Comparison of ENCODE assay signal across 11 mouse cellular contexts in genomic region chr6:52443112-52443984, GRCm38 (mm10).
DNase-seq lines count a peak whose midpoint lies in the region; ATAC-seq lines count a peak whose summit lies in the region.
"Had no signal": no experiment of that assay in that cellular context is flagged by ENCODE, and none has a peak within 500 bp of the region (broad histone marks: within the 10 kb centered on the region; RNA-seq: fewer than 3 reads in every experiment).

No protein-coding gene starts in this region.

- WGBS in heart, embryonic 16.5 days = 45% methylated on average over 24 of the region's 24 CpGs
- WGBS in embryonic facial prominence, embryonic 10.5 days = 35% methylated on average over 24 of the region's 24 CpGs
- WGBS in hindbrain, embryonic 15.5 days = 41% methylated on average over 24 of the region's 24 CpGs
- 31% methylated on average over 24 of the region's 24 CpGs for WGBS in midbrain, embryonic 16.5 days
- 50% methylated on average over 24 of the region's 24 CpGs for WGBS in liver, embryonic 12.5 days (ENCODE audit: insufficient replicate concordance)

- no peak for DNase-seq in heart, adult 8-10 months (ENCODE audit: low spot score)
- DNase-seq in embryonic facial prominence, embryonic 10.5 days (ENCODE audit: low spot score) = no peak
- DNase-seq in liver = no peak
- DNase-seq in cerebellum, adult 11-12 months = no peak

- H3K27ac ChIP-seq in heart, embryonic 16.5 days (ENCODE audit: low read length) = no peak overlapping the region
- H3K27ac ChIP-seq in embryonic facial prominence, embryonic 10.5 days (replicated peaks) = no peak overlapping the region
- H3K27ac ChIP-seq in hindbrain, embryonic 15.5 days (replicated peaks) = no peak overlapping the region
- H3K27ac ChIP-seq in midbrain, embryonic 16.5 days (ENCODE audit: low read length) = no peak overlapping the region
- no peak overlapping the region for H3K27ac ChIP-seq in liver, embryonic 12.5 days
- H3K27ac ChIP-seq: liver, embryonic 14.5 days had no signal

- H3K9me3 ChIP-seq in heart, embryonic 16.5 days (replicated peaks; ENCODE audit: control insufficient read depth, low read length) = no peaks in the 10 kb centered on the region
- no peaks in the 10 kb centered on the region for H3K9me3 ChIP-seq in embryonic facial prominence, embryonic 10.5 days
- no peaks in the 10 kb centered on the region for H3K9me3 ChIP-seq in hindbrain, embryonic 15.5 days
- H3K9me3 ChIP-seq in midbrain, embryonic 16.5 days (replicated peaks; ENCODE audit: control insufficient read depth, low read length, poor library complexity, severe bottlenecking) = no peaks in the 10 kb centered on the region
- no peaks in the 10 kb centered on the region for H3K9me3 ChIP-seq in liver, embryonic 12.5 days (replicated peaks)
- H3K9me3 ChIP-seq: G1E had no signal

- peaks cover 13% of the 10 kb centered on the region for H3K4me1 ChIP-seq in heart, embryonic 16.5 days (ENCODE audit: control insufficient read depth, insufficient read depth, low read length)
- H3K4me1 ChIP-seq in embryonic facial prominence, embryonic 10.5 days = peaks cover 9% of the 10 kb centered on the region
- peaks cover 5% of the 10 kb centered on the region; the same call in 1 of the 2 replicates for H3K4me1 ChIP-seq in hindbrain, embryonic 15.5 days (replicated peaks)
- peaks cover 8% of the 10 kb centered on the region; the same call in 1 of the 2 replicates for H3K4me1 ChIP-seq in midbrain, embryonic 16.5 days (ENCODE audit: control insufficient read depth, insufficient read depth, low read length)
- H3K4me1 ChIP-seq in liver, embryonic 12.5 days = no peaks in the 10 kb centered on the region

- ATAC-seq in heart, embryonic 16.5 days (replicated peaks; ENCODE audit: extremely low read depth, insufficient read depth, low FRiP score) = no peak
- no peak for ATAC-seq in hindbrain, embryonic 15.5 days (ENCODE audit: low FRiP score, low read depth)
- no peak for ATAC-seq in midbrain, embryonic 16.5 days
- ATAC-seq in liver, embryonic 12.5 days = no peak

- no peak overlapping the region for H3K9ac ChIP-seq in heart, embryonic 16.5 days (ENCODE audit: low read length)
- H3K9ac ChIP-seq in hindbrain, embryonic 15.5 days = no peak overlapping the region
- H3K9ac ChIP-seq in midbrain, embryonic 16.5 days (ENCODE audit: low read depth, low read length) = no peak overlapping the region
- no peak overlapping the region for H3K9ac ChIP-seq in liver, embryonic 12.5 days
- H3K9ac ChIP-seq: liver, embryonic 14.5 days had no signal

- no peaks in the 10 kb centered on the region for H3K27me3 ChIP-seq in heart, embryonic 16.5 days (ENCODE audit: control insufficient read depth, insufficient read depth, low read length)
- peaks cover 24% of the 10 kb centered on the region for H3K27me3 ChIP-seq in embryonic facial prominence, embryonic 10.5 days (replicated peaks; ENCODE audit: low read depth, poor library complexity, severe bottlenecking)
- no peaks in the 10 kb centered on the region; the same call in 1 of the 2 replicates for H3K27me3 ChIP-seq in hindbrain, embryonic 15.5 days
- no peaks in the 10 kb centered on the region for H3K27me3 ChIP-seq in midbrain, embryonic 16.5 days (ENCODE audit: control insufficient read depth, insufficient read depth, low read depth, low read length)
- H3K27me3 ChIP-seq in liver, embryonic 12.5 days (replicated peaks) = peaks cover 4% of the 10 kb centered on the region; the same call in 1 of the 2 replicates

- H3K4me2 ChIP-seq in heart, embryonic 16.5 days (ENCODE audit: low read depth, low read length) = peak overlapping the region; percentile 42
- peak overlapping the region; percentile 18 for H3K4me2 ChIP-seq in hindbrain, embryonic 15.5 days
- peak overlapping the region; percentile 35 for H3K4me2 ChIP-seq in midbrain, embryonic 16.5 days (ENCODE audit: low read length)
- H3K4me2 ChIP-seq in liver, embryonic 12.5 days = no peak overlapping the region

- H3K36me3 ChIP-seq in heart, embryonic 16.5 days (ENCODE audit: control insufficient read depth, insufficient read depth) = no peaks in the 10 kb centered on the region
- H3K36me3 ChIP-seq in embryonic facial prominence, embryonic 10.5 days (replicated peaks) = no peaks in the 10 kb centered on the region
- H3K36me3 ChIP-seq in hindbrain, embryonic 15.5 days = no peaks in the 10 kb centered on the region
- no peaks in the 10 kb centered on the region for H3K36me3 ChIP-seq in midbrain, embryonic 16.5 days (ENCODE audit: control insufficient read depth, insufficient read depth, low read length)
- no peaks in the 10 kb centered on the region for H3K36me3 ChIP-seq in liver, embryonic 12.5 days
- H3K36me3 ChIP-seq: G1E had no signal

- H3K4me3 ChIP-seq in heart, embryonic 16.5 days (ENCODE audit: low read length) = no peak overlapping the region
- H3K4me3 ChIP-seq in embryonic facial prominence, embryonic 10.5 days = peak overlapping the region; percentile 23
- no peak overlapping the region for H3K4me3 ChIP-seq in hindbrain, embryonic 15.5 days
- H3K4me3 ChIP-seq in midbrain, embryonic 16.5 days (ENCODE audit: low read depth, low read length) = no peak overlapping the region
- no peak overlapping the region for H3K4me3 ChIP-seq in liver, embryonic 12.5 days
- H3K4me3 ChIP-seq: erythroblast, embryonic 14.5 days had no signal
